Mouse (Mus musculus) adrenal gland (tissue): ENCODE results near the gene Rcsd1.

Experiments
- intact Hi-C: fragments of 180-260 bp; cut with DNase I; formaldehyde crosslinking; loops from one replicate; pipeline ENCODE4 v1.15.1; 2025

Rcsd1 gene

DNA sequence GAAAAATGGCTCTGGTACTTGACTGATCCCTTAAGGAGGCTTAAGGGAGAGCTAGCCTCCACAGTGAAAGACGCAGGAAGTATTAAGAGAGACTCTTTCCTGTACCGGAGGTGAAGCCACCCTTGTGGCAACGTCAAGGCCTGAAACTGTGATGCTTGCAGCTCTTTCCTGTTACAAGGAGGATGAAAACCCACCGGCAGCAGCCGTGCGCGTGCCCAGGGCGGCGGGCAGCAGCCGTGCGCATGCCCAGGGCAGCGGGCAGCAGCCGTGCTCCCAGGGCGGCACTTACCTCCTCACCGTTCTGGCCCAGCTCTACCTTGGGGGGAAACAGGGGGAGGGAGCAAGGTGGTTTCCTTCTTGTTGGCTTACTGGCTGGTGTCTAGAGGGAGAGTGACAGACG is 46.3 kb downstream of the Rcsd1 start:
- intact Hi-C loops, result loop anchor here (5.0 kb wide), 1 partner anchor 289 kb away; no protein-coding TSS in a partner anchor

DNA sequence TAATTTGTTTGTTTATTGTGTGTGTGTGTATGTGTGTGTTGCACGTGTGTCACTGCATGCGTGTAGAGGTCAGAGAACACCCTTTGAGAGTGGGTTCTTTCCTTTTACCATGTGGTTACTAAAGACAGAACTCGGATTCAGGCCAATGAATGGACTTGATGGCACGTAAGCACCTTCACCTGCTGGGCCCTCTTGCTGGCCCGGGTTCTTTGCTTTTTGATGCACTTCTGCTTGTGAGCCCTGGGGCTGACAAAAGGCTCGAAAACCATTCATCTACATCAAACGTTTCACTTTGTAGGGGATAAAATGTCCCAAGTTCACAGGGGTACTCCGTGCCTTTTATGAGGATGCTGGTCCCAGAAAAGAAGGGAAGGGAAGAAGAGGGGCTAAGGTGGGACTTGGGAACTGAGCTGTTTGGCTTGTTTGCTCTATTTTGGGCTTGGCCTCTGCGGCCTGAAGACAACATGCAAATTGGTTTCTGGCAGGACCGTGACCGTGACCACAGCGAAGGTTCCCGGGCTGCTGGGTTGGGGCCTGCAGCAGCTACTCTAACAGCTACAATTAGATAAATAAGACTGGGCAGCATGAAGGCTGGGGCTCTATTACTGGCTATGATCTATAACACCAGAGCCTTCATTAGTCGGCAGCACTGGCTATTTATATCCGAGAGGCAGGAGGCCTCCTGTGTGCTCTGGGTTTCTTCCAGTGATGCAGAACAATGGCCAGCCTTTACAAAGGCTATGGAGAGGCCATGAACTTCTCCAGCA is 46.9 kb downstream of the Rcsd1 start:
- intact Hi-C loops, result loop anchor here (5.0 kb wide), 1 partner anchor 290 kb away; no protein-coding TSS in a partner anchor

GRCm38 (mm10) chr1:165661725-165662124 is 47.8 kb downstream of the Rcsd1 start:
- intact Hi-C loops, result loop anchor here (5.0 kb wide), 1 partner anchor 291 kb away; no protein-coding TSS in a partner anchor

GRCm38 (mm10) chr1:165661191-165661590 is 48.4 kb downstream of the Rcsd1 start:
- intact Hi-C loops, result loop anchor here (5.0 kb wide), 1 partner anchor 291 kb away; no protein-coding TSS in a partner anchor

- intact Hi-C loops, result loop anchor here (1.0 to 5.0 kb wide), 2 partner anchors 76 to 292 kb away; no protein-coding TSS in a partner anchor
Observed at GRCm38 (mm10) chr1:165660774-165661173, 48.8 kb downstream of the Rcsd1 start.

DNA sequence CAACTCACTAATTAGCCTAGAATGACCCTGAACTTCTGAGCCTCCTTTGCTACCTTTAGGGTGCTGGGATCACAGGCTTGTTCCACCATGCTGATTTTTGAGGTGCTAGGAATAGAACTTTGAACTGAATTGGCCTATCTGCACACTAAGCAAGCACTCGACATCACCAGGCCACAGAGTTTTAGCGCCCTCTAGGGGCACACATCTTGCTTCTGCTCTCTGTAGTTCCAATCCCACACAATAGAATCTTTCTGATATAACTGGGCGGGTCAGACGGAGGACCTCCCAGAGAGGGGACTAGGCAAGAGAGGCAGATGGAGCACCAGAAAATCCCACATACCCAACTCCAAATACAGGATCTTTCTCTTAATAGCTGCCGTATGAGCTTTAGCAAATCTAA is 51.0 kb downstream of the Rcsd1 start:
- intact Hi-C loops, result loop anchor here (1.0 to 10.0 kb wide), 2 partner anchors 75 to 274 kb away; no protein-coding TSS in a partner anchor

- intact Hi-C loops, result loop anchor here (10.0 kb wide), 1 partner anchor 271 kb away; no protein-coding TSS in a partner anchor
Observed at GRCm38 (mm10) chr1:165655482-165655881, 54.1 kb downstream of the Rcsd1 start.

- intact Hi-C loops, result loop anchor here (10.0 kb wide), 1 partner anchor 270 kb away; no protein-coding TSS in a partner anchor
Observed at GRCm38 (mm10) chr1:165655022-165655421, 54.5 kb downstream of the Rcsd1 start.

DNA sequence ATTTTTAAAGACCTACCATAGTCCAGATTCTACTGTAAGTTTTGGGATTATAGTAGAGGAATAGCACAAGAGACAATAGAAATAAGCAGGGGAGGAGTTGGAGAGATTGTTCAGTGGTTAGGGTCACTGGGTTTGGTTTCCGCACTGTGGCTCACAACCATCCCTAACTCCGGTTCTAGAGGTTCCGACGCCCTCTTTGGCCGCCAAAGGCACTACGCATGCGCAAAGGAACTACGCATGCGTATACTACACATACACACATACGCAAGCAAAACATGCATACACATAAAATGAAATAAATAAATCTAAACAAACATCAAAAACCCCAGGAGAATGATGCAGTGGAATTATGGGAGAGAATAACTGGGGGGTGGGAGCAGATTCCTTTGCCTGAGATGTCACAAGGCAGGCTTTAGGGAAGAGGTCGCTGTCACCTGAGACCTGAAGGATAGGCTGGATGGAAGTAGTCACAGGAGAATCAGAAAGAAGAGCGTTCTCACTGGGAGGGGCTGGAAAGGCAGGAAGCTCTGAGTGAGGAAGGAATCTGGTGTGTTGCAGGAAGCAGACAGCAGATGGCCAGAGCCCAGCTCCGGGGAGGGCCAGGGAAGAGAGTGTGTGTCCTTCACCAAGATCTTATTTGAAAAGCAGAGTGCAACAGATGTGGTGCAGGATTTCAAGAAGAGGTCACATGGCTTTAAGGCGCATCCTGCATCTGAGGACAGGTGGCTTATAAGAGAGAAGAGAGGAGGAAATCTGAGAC is 56.3 kb downstream of the Rcsd1 start:
- intact Hi-C loops, result loop anchor here (10.0 kb wide), 1 partner anchor 269 kb away; no protein-coding TSS in a partner anchor

- intact Hi-C loops, result loop anchor here (10.0 kb wide), 1 partner anchor 268 kb away; no protein-coding TSS in a partner anchor
Observed at GRCm38 (mm10) chr1:165652507-165652906, 57.0 kb downstream of the Rcsd1 start.

GRCm38 (mm10) chr1:165651158-165651557 is 58.4 kb downstream of the Rcsd1 start:
- intact Hi-C loops, result loop anchor here (10.0 kb wide), 1 partner anchor 266 kb away; no protein-coding TSS in a partner anchor

DNA sequence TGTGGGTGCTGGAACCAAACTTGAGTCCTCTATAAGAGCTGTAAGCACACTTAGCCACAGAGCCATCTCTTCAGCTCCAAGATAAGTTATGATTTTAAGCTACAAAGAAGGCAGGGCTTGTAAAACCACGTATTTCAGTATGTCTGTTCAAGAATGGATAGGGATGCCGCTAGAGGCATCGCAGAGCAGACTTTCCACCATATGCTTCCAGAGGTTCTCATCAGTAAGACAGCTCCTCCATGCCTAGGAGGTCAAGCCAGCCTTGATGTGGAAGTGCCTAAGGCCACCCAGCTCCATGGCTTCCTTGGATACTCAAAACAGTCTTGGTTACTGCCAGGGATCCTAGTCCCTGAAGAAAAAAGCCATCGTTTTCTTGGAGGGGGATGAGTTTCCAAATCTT is 64.5 kb downstream of the Rcsd1 start:
- intact Hi-C loops, result no loop called here

DNA sequence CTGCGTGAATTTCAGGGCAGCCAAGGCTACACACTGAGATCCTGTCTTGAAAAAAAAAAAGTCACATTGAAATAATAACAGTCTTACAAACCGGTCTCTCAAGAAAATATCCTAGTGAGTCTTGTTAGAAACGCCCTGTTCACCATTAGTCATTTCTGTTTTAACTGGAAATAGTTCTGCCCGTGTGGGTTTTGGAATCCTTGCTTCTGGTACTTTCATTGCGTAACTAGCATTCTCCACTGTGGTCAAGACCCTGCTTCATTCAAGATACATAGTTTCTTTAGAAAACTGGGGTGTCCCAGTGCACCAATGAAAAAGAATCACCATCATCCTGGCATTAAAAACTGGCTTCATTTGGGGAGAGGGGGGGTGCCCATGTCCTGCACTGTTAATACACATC is 65.8 kb downstream of the Rcsd1 start:
- intact Hi-C loops, result no loop called here

DNA sequence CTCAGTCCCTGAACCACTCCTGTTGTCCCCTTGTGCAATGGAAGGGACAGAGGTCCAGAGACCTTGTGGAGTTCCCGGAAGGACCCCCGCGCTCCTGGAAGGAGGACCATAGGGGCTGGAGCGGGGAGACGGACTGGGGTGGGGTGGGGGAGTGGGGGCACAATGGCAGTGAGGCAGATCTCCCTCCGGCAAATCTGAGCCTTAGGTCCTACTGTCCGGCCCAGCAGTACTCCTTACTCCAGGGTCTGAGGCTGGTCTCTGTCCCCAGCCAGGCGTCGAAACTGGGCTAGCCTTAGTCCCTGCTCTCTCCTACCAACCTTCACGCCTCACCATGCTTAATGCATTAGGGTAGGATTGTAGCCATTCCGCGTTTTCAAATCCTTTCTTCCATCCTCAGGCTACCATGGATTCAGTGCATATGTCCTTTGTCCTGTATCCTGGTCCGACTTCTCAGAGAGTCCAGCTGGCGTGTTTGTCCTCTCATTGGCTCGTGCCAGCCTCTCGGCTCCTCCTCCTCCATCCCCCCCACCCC is 66.7 kb downstream of the Rcsd1 start:
- intact Hi-C loops, result no loop called here

GRCm38 (mm10) chr1:165641786-165642771 is 67.5 kb downstream of the Rcsd1 start:
- intact Hi-C loops, result no loop called here

- intact Hi-C loops, result no loop called here
Observed at GRCm38 (mm10) chr1:165641271-165641771, 68.2 kb downstream of the Rcsd1 start.

GRCm38 (mm10) chr1:165636289-165636688 is 73.3 kb downstream of the Rcsd1 start:
- intact Hi-C loops, result no loop called here

DNA sequence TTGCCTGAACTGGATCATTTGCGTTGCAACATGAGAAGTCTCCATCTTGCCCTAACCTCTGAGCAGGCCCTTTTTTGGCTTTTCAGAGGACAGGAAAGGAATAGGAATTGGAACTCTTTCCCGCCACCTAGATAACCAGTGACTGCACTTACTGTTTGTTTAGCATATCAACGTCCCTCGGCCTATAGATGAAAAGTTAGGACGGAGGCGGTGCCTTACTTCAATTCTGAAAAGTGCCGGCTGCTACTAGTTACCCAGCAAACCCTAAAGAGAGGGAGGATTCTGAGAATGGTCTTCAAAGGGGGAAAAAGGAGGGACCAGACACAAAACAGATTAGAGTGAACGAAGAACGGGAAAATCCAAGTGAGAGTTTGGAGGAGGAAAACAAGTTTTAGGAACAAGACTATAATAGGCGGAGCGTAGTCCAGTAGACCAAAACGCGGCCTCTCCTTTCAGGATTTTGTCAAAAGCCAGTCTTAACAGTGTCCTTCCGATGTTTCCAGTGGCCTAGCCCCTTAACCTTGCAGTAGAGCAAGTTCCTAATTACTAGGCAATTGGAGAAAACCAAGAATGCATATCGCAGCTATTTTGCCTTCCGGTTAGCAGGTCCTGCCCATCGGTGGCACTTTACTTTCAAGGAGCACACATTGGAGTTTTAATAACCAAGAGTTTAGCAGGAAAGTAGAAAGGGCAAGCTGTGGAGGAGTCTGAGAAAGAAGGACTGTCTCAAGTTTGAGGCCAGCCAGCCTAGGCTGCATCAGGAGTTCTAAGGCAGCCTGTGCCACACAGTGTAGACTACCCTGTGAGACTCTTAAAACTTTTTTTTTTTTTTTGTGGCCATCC is 74.3 kb downstream of the Rcsd1 start:
- intact Hi-C loops, result no loop called here
